Mouse (Mus musculus): Measurements from ENCODE around the gene Dzip3. TPM values are rescaled to one million over a fixed set of nuclear protein-coding genes. Genes with fewer than 3 reads are reported as not detected.
A peak's percentile ranks its signal among the peaks of the same experiment; 100 is the strongest.

Dzip3 gene
- 54.2 and 62.9 TPM in 2 replicates for polyA plus RNA-seq (2012; rRNA removed)

DNA sequence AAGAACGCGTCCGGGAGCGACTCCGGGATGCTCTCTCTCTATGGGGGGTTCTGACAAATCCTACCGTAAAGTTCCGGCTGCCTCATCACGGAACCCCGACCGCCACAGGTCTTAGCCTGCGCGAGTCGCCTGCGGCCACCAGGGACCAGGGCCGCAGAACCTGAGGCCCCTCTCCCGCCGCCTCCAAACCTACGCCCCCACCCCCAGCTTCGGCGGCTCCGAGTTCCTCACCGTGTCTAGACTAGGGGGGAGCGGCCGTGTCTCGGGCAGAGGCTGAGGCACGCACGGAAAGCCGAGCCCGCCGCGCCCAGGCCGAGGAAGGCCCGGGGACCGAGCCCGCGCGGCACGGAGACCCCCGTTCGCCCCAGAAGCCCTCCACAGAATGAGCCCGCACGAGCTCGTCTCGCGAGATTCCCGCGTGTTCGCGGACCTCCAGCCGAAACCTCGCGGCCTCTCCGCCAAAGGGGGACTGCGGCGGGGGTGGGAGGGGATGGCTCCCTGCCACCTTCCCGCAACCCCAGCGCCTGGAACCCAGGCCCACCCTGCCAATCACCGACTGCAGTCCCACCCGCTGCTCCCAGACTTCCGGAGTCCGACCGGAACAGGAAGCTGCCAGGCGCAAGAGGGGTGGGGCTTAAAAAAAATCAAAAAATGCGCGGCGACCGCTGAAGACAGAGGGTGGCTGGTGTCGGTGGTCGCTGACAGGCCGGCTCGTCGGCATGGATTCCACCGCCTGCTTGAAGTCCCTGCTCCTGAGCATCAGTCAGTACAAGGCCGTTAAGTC is at the start of gene Dzip3, which contains the start of gene Cip2a:
Dzip3 (minus strand) TSS at position 607 of the 784 bp plus-strand sequence.
Cip2a (plus strand) TSS at position 627 of the 784 bp plus-strand sequence.
- TF ChIP-seq POLR2A (IDR thresholded peaks at IDR 0.05; ENCODE audit: extremely low read depth, insufficient read depth, low read length) (peak; percentile 52; the same call in 1 of the 2 replicates), CTCF (IDR thresholded peaks at IDR 0.05; ENCODE audit: extremely low read depth, insufficient read depth, low read length) (no peak)
- Histone ChIP-seq H3K4me1 (ENCODE audit: control insufficient read depth, insufficient read depth, low read length) (peaks cover 1% of the 10 kb centered on the region; the same call in 1 of the 2 replicates), H3K27ac (ENCODE audit: insufficient read depth, low read length) (peak within 1 kb of the TSS; percentile 65), H3K4me3 (ENCODE audit: insufficient read depth, low read length) (peak within 1 kb of the TSS; percentile 59)

DNA sequence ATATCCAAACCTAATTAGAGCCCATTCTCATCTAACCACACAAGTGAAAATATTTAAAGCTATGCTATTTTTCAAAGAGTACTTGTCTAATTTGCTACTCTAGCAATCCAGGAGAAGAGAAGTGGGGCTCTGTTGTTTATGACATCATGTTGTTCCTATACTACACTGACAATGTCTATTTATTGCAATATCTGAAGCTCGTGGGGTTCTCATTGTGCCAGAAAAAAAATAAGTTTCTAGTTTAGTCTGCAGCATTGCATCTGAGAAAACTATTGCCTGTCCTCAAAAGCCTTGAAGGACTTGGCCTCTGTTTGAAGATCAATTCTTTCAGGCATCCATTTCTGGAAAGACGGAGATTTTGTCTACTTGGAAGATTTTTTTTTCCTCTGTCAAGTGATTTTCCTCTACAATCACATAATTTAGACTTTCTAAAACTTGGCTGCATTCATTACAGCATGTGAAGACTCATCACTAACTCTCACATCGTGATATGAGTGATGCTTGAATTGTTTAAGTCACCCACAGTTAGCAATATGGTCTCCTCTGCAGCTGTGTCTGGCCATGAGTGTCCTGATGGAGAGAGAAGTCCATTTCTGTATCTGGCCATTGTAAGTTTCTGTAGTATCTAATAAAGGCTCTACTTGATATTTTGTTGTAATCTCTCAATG is 46.7 kb upstream of the Dzip3 start:
- Histone ChIP-seq H3K4me1 (ENCODE audit: control insufficient read depth, insufficient read depth, low read length) (no peaks in the 10 kb centered on the region), H3K27ac (ENCODE audit: insufficient read depth, low read length) (no peak overlapping the region), H3K4me3 (ENCODE audit: insufficient read depth, low read length) (no peak overlapping the region)
- no peak for TF ChIP-seq POLR2A (IDR thresholded peaks at IDR 0.05; ENCODE audit: extremely low read depth, insufficient read depth, low read length)
- no peak for TF ChIP-seq CTCF (IDR thresholded peaks at IDR 0.05; ENCODE audit: extremely low read depth, insufficient read depth, low read length)

DNA sequence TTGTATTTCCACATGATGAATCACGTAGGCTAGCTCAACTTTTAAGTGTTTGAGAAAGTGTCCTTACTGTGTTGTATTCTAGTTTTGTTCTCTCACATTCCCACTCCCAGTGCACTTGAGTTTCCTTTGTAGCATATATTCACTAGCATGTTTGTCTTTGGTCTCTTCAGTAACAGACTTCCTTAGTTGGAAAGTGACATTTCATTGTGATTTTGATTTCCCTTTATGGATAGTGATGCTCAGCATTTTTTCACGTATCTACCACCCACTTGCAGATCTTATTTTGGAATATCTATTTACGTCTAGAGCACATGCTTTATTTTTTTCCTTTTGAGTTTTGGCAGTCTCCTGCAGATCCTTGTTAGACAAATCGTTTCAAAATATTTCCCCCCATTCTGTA is 43.8 kb upstream of the Dzip3 start:
- no peak overlapping the region for H3K27ac ChIP-seq (ENCODE audit: insufficient read depth, low read length)
- TF ChIP-seq POLR2A (IDR thresholded peaks at IDR 0.05; ENCODE audit: extremely low read depth, insufficient read depth, low read length) = no peak
- no peak for TF ChIP-seq CTCF (IDR thresholded peaks at IDR 0.05; ENCODE audit: extremely low read depth, insufficient read depth, low read length)
- H3K4me1 ChIP-seq (ENCODE audit: control insufficient read depth, insufficient read depth, low read length) = no peaks in the 10 kb centered on the region
- H3K4me3 ChIP-seq (ENCODE audit: insufficient read depth, low read length) = no peak overlapping the region

DNA sequence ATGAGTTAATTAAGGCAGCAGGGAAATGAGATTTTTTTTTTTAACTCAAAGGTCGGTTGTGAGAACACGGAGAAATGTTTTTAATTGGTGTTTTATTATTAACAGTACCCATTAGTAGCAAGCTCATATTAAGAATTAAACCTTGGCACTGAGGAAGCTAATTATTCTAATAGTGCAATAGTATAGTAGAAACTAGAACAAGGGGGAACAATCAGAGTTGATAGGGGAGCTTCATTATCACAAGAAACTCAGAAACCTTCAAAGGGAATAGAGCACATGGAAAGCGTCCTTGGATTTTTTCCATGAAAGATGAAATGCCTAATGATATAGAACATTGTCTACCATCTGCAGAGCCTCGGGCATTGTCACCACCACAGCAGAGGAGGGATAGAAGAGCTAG is 41.9 kb upstream of the Dzip3 start:
- no peak overlapping the region for H3K4me3 ChIP-seq (ENCODE audit: insufficient read depth, low read length)
- H3K27ac ChIP-seq (ENCODE audit: insufficient read depth, low read length) = no peak overlapping the region
- H3K4me1 ChIP-seq (ENCODE audit: control insufficient read depth, insufficient read depth, low read length) = no peaks in the 10 kb centered on the region
- TF ChIP-seq POLR2A (IDR thresholded peaks at IDR 0.05; ENCODE audit: extremely low read depth, insufficient read depth, low read length) (no peak), CTCF (IDR thresholded peaks at IDR 0.05; ENCODE audit: extremely low read depth, insufficient read depth, low read length) (no peak)

DNA sequence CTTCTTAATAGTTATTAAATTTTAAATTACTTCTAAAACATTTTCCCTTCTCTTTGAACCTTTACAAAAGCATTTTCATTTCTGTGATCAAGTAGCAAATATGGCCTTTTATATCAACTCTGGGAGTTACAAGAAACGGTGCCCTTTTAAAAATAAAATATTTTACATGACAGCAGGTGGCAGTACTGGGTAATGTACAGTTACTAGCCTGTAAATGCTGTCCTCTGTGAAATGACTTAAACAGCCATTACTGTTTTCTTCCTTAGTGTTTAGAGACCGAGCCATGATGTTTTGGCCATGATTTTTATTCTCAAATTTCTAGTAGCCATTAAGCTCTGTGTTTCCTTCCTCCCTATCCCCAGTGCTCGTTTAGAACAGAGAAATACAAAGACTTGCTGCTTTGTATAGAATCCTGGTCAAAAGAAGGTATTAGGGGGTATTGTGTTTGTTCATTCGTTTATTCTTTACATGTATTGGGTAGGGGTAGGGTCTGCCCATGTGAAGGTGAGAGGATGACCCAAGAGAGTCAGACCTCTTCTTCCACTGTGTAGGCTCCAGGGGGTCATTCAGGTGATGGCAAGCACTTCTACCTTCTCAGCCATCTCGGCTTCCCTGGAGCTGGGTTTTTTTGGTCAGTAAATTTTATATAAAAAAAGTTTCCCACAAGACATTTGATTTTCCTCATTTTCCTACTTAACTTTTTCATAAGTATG is 22.8 kb upstream of the Dzip3 start:
- H3K4me1 ChIP-seq (ENCODE audit: control insufficient read depth, insufficient read depth, low read length) = no peaks in the 10 kb centered on the region
- H3K27ac ChIP-seq (ENCODE audit: insufficient read depth, low read length) = no peak overlapping the region
- H3K4me3 ChIP-seq (ENCODE audit: insufficient read depth, low read length) = no peak overlapping the region
- TF ChIP-seq CTCF (IDR thresholded peaks at IDR 0.05; ENCODE audit: extremely low read depth, insufficient read depth, low read length) (no peak), POLR2A (IDR thresholded peaks at IDR 0.05; ENCODE audit: extremely low read depth, insufficient read depth, low read length) (no peak)

DNA sequence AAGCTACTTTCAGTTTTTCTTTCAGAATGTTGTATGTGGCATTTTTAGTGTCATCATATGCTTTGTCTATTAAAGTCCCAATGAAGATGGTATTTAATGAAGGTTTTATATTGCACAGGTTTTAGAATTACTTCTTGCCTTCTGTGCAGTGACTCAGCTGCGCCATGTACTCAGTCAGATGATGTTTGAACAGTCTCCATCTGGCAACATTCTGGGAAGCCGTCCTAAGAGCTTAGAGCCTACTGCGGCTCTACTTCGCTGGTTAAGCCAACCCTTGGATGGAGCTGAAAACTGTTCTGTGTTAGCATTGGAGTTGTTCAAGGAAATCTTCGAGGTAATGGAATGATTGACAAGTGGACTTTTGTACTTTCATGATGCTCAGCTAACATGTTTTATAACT is 10.2 kb upstream of the Dzip3 start:
- no peak overlapping the region for H3K27ac ChIP-seq (ENCODE audit: insufficient read depth, low read length)
- TF ChIP-seq POLR2A (IDR thresholded peaks at IDR 0.05; ENCODE audit: extremely low read depth, insufficient read depth, low read length) (no peak), CTCF (IDR thresholded peaks at IDR 0.05; ENCODE audit: extremely low read depth, insufficient read depth, low read length) (no peak)
- no peak overlapping the region for H3K4me3 ChIP-seq (ENCODE audit: insufficient read depth, low read length)
- H3K4me1 ChIP-seq (ENCODE audit: control insufficient read depth, insufficient read depth, low read length) = no peaks in the 10 kb centered on the region

DNA sequence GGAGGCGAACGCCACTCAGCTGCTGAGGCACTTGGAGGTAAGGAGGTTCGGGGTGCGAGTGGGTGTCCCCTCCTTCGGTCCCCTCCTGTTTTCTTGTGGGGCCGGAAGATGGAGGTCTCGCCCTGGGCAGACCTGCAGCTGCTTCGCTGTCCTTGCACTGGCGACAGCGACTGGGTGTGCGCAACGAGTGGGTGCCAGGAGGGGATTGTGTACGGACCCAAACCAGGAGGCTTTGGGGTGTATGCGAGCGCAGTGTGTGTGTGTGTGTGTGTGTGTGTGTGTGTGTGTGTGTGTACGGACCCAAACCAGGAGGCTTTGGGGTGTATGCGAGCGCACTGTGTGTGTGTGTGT is 353 bp upstream of the Dzip3 start:
- Histone ChIP-seq H3K4me1 (ENCODE audit: control insufficient read depth, insufficient read depth, low read length) (peaks cover 1% of the 10 kb centered on the region; the same call in 1 of the 2 replicates), H3K27ac (ENCODE audit: insufficient read depth, low read length) (no peak overlapping the region), H3K4me3 (ENCODE audit: insufficient read depth, low read length) (peak overlapping the region; percentile 59)
- TF ChIP-seq POLR2A (IDR thresholded peaks at IDR 0.05; ENCODE audit: extremely low read depth, insufficient read depth, low read length) = no peak
- no peak for TF ChIP-seq CTCF (IDR thresholded peaks at IDR 0.05; ENCODE audit: extremely low read depth, insufficient read depth, low read length)

DNA sequence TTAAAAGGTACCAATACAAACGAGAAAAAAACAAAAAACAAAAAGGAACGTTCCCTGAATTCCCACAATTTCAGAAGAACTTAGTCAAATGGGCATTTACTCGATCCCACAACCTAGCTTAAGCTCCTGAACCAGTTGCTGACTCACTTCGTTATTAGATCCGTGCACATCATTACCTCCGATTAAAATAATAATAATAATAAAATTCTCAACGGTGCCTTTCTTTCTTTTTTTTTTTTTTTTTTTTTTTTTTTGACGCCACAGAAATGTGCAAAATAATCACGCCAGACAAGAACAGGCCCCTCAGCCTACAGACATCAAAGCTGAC is 770 bp downstream of the Dzip3 start:
- Histone ChIP-seq H3K27ac (ENCODE audit: insufficient read depth, low read length) (peak overlapping the region; percentile 65; the same call in 1 of the 2 replicates), H3K4me3 (ENCODE audit: insufficient read depth, low read length) (peak overlapping the region; percentile 59), H3K4me1 (ENCODE audit: control insufficient read depth, insufficient read depth, low read length) (peaks cover 1% of the 10 kb centered on the region; the same call in 1 of the 2 replicates)
- TF ChIP-seq POLR2A (IDR thresholded peaks at IDR 0.05; ENCODE audit: extremely low read depth, insufficient read depth, low read length) (no peak), CTCF (IDR thresholded peaks at IDR 0.05; ENCODE audit: extremely low read depth, insufficient read depth, low read length) (no peak)

DNA sequence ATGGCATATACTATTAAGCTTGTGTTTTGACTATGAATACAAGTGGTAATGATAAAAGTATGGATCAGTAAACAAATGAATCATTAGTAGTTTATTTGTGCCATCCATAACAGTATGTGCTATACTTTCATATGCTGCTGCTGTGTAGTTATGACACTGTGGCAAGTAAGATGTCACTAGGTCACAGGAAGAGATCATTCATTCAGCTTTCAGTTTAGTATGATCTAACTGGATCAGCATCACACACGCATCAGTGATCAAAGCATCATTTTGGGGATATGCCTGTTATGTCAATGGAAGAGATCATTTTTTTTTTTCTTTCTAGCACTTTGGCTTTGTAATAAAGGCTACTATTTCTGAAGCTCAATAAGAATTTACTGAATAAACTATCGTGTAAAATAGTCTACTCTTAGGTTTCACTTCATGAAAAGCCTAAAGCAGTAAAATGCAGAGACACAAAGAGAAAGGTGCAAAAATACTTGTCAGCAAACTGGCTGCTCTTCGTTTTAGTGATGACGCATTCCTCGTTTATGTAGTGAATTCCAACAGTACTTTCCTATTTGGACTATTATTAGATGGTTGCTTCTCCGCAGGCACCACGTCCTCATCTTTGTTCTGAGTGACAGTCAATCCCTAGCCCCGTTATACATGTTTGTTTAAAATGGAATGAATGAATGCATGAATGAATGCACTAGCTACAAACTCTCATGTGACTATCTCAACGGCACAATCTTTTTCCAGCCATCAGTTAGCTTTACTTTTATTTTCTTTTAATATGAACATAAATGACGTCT is 1.3 kb downstream of the Dzip3 start:
- H3K27ac ChIP-seq (ENCODE audit: insufficient read depth, low read length) = no peak overlapping the region
- H3K4me3 ChIP-seq (ENCODE audit: insufficient read depth, low read length) = peak overlapping the region; percentile 59
- no peak for TF ChIP-seq CTCF (IDR thresholded peaks at IDR 0.05; ENCODE audit: extremely low read depth, insufficient read depth, low read length)
- no peak for TF ChIP-seq POLR2A (IDR thresholded peaks at IDR 0.05; ENCODE audit: extremely low read depth, insufficient read depth, low read length)
- peaks cover 1% of the 10 kb centered on the region; the same call in 1 of the 2 replicates for H3K4me1 ChIP-seq (ENCODE audit: control insufficient read depth, insufficient read depth, low read length)
